Mouse (Mus musculus): ENCODE data around the gene Grik4.

Gene Grik4

DNA sequence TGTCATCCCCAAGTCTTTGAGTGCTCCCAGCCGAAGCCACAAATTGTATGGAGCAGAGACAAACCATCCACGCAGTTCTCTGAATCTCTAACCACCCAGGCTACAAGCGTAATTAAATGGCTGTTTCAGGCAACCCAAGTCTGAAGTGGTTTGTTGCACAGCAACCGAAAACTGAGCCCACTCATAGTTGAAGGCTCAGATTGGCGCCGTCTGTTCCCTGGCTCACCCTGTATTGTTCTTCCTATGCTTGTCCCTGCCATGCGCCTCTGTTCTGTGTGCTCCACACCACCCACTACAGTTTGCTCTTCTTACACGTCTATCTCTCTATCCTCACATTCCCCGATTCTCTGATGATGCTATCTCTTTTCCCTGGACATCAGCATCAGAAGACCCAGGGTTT lies 452.5 kb downstream of the Grik4 start:
- no peak for DNase-seq (ENCODE audit: low spot score in 2 of 2)

GRCm38 (mm10) chr9:42490589-42491382 lies 453.5 kb downstream of the Grik4 start:
- DNase-seq (ENCODE audit: low spot score in 2 of 2): no peak

GRCm38 (mm10) chr9:42488071-42488470 lies 456.2 kb downstream of the Grik4 start:
- DNase-seq (ENCODE audit: low spot score in 2 of 2): no peak

- no peak for DNase-seq (ENCODE audit: low spot score in 2 of 2)
These were observed 457.4 kb downstream of the Grik4 start for GRCm38 (mm10) chr9:42486913-42487312.

GRCm38 (mm10) chr9:42484667-42485066 lies 459.6 kb downstream of the Grik4 start:
- no peak for DNase-seq (ENCODE audit: low spot score in 2 of 2)

- no peak for DNase-seq (ENCODE audit: low spot score in 2 of 2)
These were observed 461.3 kb downstream of the Grik4 start for GRCm38 (mm10) chr9:42482944-42483343.

GRCm38 (mm10) chr9:42476166-42476565 lies 468.1 kb downstream of the Grik4 start:
- DNase-seq (ENCODE audit: low spot score in 2 of 2): no peak

GRCm38 (mm10) chr9:42474244-42474643 lies 470.0 kb downstream of the Grik4 start:
- DNase-seq (ENCODE audit: low spot score in 2 of 2): no peak

DNA sequence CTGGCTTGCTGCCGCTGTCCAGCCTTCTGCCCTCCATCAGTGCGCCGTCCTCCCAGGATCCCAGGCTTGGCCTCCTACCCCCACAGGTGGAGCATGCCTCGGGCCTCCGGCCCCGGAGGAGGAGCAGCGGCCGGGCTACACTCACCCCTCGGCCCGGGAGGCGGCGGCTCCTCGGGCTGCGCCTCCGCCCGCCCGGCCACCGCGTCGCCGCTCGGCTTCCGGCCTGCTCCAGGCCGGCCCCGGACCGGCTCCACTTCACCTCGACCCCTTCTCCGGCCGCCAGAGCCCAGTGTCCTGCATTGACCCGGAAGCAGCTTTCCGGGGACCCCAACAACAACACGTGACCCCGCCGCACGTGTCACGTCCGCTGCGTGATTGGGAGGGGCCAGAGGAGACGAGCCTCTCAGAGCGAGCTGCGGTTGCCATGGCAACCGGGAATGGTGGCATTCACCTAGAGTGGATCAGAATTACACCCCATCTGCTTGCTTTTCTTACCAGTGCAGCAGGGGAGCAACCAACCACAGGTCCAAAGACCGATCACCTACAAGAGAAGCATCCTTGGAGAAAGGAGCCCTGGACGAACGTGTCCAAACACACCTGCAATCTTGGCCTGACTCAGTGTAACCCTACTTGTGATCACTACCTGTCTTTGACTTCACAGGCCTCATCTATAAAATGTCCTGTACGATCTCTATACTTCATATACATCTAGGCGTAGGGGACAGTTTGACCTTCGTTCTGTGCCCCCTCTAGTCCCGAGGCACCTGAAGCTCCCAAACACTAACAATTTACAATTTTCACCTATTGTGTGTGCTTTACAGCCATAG lies 472.2 kb downstream of the Grik4 start:
- peak; percentile 71 to 91 for DNase-seq (ENCODE audit: low spot score in 2 of 2)

GRCm38 (mm10) chr9:42471214-42471613 lies 473.1 kb downstream of the Grik4 start:
- peak in 1 of 2 experiments; percentile 55 for DNase-seq (ENCODE audit: low spot score in 2 of 2)

- no peak for DNase-seq (ENCODE audit: low spot score in 2 of 2)
These were observed 475.0 kb downstream of the Grik4 start for GRCm38 (mm10) chr9:42469323-42469722.

- DNase-seq (ENCODE audit: low spot score in 2 of 2): no peak
These were observed 475.9 kb downstream of the Grik4 start for GRCm38 (mm10) chr9:42468360-42468759.
